Mouse (Mus musculus): ENCODE data around the gene Furin. TPM values are rescaled to one million over a fixed set of nuclear protein-coding genes. Genes with fewer than 3 reads are reported as not detected.
A peak's percentile ranks its signal among the peaks of the same experiment; 100 is the strongest.

Gene Furin
- polyA plus RNA-seq, 1 experiment from 2014 or later, result 12.0 TPM

DNA sequence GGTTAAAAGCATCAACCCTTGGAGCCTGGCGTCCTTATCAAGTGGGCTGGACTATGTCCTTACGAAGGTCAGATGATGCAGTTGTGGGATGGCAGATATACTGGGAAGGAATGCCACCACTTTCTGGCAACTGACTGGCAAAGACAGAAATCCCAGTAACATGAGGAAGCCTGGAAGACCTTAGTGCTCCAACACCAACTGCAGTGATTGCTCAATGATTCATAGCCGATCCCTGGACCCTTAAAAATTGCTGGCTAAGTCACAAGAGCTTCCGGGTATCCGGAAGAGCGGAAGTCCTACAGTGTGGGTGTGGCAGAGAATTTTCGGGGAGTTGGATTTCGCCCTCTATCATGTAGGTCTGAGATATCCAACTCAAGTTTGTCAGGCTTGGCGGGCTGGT, 59.1 kb downstream of the Furin start:
- H3K9ac ChIP-seq, result no peak overlapping the region
- H3K4me1 ChIP-seq, result peaks cover 36% of the 10 kb centered on the region
- H3K27me3 ChIP-seq, result no peaks in the 10 kb centered on the region
- no peak overlapping the region for H3K4me2 ChIP-seq (replicated peaks)
- no peak overlapping the region for H3K27ac ChIP-seq
- no peak overlapping the region for H3K4me3 ChIP-seq
- 93% methylated on average over 9 of the region's 9 CpGs for WGBS
- H3K36me3 ChIP-seq, result peaks cover 20% of the 10 kb centered on the region
- H3K9me3 ChIP-seq, result no peaks in the 10 kb centered on the region
- ATAC-seq (ENCODE audit: low FRiP score, low read depth), result no peak

DNA sequence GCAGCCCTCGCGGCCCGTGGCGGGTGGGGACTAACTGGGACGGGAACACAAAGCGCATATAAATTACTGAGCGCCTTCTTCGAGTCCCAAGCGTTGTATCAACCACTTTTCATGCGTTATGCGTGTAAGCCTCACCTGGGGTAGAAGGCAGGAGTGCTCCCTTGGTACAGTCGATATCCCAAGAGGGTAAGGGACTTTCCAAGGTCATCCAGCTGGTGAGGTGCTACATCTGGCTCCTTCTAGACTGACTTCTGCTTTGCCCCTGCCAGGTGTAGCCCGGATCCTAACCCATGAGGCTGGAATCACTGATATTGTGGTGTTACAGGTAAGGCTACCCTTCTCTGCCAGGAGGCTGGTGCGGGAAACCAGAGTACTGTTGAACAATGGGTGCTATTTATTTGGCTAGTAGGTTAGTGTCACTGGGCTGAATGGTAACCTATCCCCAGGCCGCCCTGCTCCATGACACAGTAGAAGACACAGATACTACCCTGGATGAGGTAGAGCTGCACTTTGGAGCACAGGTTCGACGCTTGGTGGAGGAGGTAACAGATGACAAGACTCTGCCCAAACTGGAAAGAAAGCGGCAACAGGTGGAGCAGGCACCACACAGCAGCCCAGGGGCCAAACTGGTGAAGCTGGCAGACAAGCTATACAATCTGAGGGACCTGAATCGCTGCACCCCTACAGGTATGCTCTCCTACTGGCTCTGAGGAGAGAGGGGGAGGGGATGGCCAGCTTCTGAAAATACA, 61.8 kb downstream of the Furin start:
- H3K9ac ChIP-seq, result peak overlapping the region; percentile 79
- H3K4me2 ChIP-seq (replicated peaks), result peak overlapping the region; percentile 76
- peaks cover 7% of the 10 kb centered on the region for H3K36me3 ChIP-seq
- H3K27me3 ChIP-seq, result no peaks in the 10 kb centered on the region
- peak overlapping the region; percentile 56 for H3K4me3 ChIP-seq
- ATAC-seq (ENCODE audit: low FRiP score, low read depth), result no peak
- 27% methylated on average over 19 of the region's 19 CpGs for WGBS
- H3K9me3 ChIP-seq, result no peaks in the 10 kb centered on the region
- peak overlapping the region; percentile 56; the same call in 1 of the 2 replicates for H3K27ac ChIP-seq
- H3K4me1 ChIP-seq, result peaks cover 47% of the 10 kb centered on the region

DNA sequence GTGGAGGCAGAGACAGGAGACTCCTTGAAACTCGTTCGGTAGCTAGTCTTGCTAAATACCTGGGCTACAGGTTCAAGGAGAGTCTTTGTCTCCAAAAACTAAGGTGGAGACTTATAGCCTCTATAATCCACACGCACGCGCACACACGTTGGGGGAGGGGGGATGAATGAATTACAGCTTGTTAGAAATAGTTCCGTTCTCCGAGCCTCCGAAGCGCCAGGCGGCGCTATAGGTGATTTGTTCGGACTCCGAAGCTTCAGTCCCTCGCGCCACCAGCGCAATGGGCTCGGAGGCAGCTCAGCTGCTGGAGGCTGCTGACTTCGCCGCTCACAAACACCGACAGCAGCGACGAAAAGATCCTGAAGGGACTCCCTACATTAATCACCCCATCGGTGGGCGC, 62.4 kb downstream of the Furin start, which contains the start of gene Hddc3:
Gene Hddc3 (plus strand): TSS at position 247 of the 400 bp plus-strand sequence.
- ATAC-seq (ENCODE audit: low FRiP score, low read depth), result peak; percentile 41; the same call in 1 of the 2 replicates
- H3K4me1 ChIP-seq, result peaks cover 48% of the 10 kb centered on the region
- peak within 1 kb of the TSS; percentile 56 for H3K4me3 ChIP-seq
- no peaks in the 10 kb centered on the region for H3K9me3 ChIP-seq
- H3K36me3 ChIP-seq, result peaks cover 8% of the 10 kb centered on the region
- H3K27ac ChIP-seq, result peak within 1 kb of the TSS; percentile 56; the same call in 1 of the 2 replicates
- WGBS, result under 1% methylated on average over 25 of the region's 25 CpGs
- H3K9ac ChIP-seq, result peak within 1 kb of the TSS; percentile 79
- no peaks in the 10 kb centered on the region for H3K27me3 ChIP-seq
- peak within 1 kb of the TSS; percentile 76 for H3K4me2 ChIP-seq (replicated peaks)

DNA sequence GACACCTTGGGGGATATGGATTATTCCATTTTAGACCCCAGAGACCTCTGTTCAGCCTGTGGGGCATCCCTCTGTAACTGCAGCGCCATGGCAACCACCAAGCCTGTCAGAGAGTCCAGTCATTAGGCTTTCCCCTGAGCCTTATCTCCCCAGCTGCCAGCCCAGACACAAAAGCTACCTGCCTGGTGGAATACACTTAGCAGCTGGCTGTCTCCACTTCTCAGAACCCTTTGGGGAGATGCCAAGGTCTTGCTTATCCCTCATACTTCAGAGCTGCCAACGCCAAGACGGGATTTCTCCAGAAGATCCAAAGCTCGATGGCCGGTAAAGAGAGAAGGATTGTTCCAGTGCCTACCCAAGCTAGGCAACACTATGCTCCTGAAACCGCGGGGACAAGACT, 63.4 kb downstream of the Furin start:
- H3K9me3 ChIP-seq, result no peaks in the 10 kb centered on the region
- no peak for ATAC-seq (ENCODE audit: low FRiP score, low read depth)
- H3K36me3 ChIP-seq, result peaks cover 19% of the 10 kb centered on the region
- H3K27ac ChIP-seq, result no peak overlapping the region
- no peaks in the 10 kb centered on the region for H3K27me3 ChIP-seq
- no peak overlapping the region for H3K9ac ChIP-seq
- no peak overlapping the region for H3K4me2 ChIP-seq (replicated peaks)
- H3K4me3 ChIP-seq, result no peak overlapping the region
- WGBS, result 82% methylated on average over 7 of the region's 7 CpGs
- peaks cover 39% of the 10 kb centered on the region for H3K4me1 ChIP-seq

DNA sequence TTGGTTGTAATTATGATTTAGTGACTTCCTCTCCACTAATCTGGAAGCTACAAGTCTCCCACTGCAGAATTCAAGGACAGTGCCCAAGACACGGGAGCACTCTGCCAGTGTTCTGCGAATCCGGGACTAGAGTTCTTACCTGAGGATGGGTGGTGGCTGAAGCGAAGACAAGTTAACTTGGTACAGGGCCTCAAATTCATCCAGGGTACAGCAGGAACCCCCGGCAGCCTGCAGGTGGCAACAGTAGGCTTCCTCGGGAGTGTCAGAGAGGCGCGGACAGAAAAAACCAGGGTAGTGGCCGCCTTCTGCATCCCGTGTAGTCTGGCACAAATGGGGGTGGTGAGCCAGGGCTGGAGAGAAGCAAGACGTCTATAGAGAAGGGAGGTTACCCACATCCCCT, 64.4 kb downstream of the Furin start, which contains the start of gene Unc45a:
Gene Unc45a (minus strand): TSS at position 213 of the 400 bp plus-strand sequence.
- H3K4me3 ChIP-seq, result peak within 1 kb of the TSS; percentile 65
- peak within 1 kb of the TSS; percentile 95 for H3K4me2 ChIP-seq (replicated peaks)
- peak within 1 kb of the TSS; percentile 69 for H3K27ac ChIP-seq
- peak within 1 kb of the TSS; percentile 84 for H3K9ac ChIP-seq
- no peaks in the 10 kb centered on the region for H3K27me3 ChIP-seq
- peaks cover 27% of the 10 kb centered on the region for H3K36me3 ChIP-seq
- peaks cover 36% of the 10 kb centered on the region for H3K4me1 ChIP-seq
- WGBS, result 2% methylated on average over 11 of the region's 11 CpGs
- peak; percentile 44; the same call in 1 of the 2 replicates for ATAC-seq (ENCODE audit: low FRiP score, low read depth)
- H3K9me3 ChIP-seq, result no peaks in the 10 kb centered on the region

DNA sequence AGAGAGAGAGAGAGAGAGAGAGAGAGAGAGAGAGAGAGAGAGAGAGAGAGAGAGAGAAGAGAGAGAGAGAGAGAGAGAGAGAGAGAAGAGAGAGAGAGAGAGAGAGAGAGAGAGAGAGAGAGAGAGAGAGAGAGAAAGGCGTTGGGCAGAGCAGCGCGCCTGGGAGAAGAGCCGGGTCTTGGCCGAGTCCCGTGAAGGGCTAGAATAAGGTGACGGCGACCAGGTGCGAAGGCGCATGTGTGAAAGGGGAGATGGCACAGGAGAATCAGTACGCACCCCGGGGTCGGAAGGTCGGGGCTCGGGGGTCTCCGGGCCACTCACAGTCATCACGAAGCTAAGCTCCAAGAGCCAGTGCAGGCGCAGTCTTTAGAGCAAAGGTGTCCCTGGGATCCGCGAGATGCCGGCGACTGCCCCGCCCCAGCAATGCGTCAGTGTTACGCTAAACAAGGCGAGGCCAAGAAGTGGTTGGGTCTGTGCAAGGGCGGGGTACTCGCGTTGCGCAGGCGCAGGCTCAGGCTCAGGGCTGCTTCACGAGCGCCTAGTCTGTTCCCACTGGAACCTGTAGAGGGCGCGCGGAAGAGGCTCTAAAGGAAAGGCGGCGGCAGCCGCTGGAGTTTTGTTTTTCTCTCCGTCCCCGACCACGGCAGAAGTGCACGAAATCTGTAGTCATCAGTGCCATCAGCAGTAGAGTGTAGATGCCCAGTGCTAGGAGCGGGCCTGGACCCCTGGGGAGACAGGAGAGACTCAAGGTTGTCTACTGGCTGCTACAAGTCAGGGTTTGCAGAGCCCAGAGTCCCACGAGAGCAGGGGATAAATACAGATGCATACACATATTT, 65.2 kb downstream of the Furin start:
- H3K27ac ChIP-seq, result peak overlapping the region; percentile 69
- ATAC-seq (ENCODE audit: low FRiP score, low read depth), result peak; percentile 97
- H3K27me3 ChIP-seq, result no peaks in the 10 kb centered on the region
- peaks cover 36% of the 10 kb centered on the region for H3K4me1 ChIP-seq
- peak overlapping the region; percentile 65 for H3K4me3 ChIP-seq
- no peaks in the 10 kb centered on the region for H3K9me3 ChIP-seq
- peak overlapping the region; percentile 84 for H3K9ac ChIP-seq
- peaks cover 30% of the 10 kb centered on the region for H3K36me3 ChIP-seq
- H3K4me2 ChIP-seq (replicated peaks), result peak overlapping the region; percentile 95
- under 1% methylated on average over 45 of the region's 45 CpGs for WGBS

DNA sequence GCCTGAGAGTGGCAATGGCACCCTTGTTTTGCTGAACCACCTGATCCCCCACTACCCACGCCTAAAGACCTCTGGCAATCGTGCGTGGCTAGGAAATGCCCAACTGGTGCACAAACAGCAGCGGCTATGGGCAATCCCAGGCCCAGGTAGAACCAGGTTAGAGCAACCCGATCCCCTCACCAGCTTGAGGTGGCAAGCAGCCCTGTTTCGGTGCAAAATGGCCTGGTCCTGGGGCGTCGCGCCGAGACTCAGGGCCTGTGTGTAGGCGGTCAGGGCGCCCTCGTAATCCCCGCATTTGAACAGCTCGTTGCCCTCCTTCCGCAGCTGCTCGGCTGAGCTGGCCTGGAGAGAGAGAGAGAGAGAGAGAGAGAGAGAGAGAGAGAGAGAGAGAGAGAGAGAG, 65.9 kb downstream of the Furin start:
- Histone ChIP-seq H3K27me3 (no peaks in the 10 kb centered on the region), H3K4me2 (replicated peaks) (peak overlapping the region; percentile 95), H3K4me3 (peak overlapping the region; percentile 65), H3K36me3 (peaks cover 36% of the 10 kb centered on the region), H3K9me3 (no peaks in the 10 kb centered on the region), H3K27ac (no peak overlapping the region; the same call in 1 of the 2 replicates), H3K9ac (peak overlapping the region; percentile 84), H3K4me1 (peaks cover 36% of the 10 kb centered on the region)
- 9% methylated on average over 17 of the region's 17 CpGs for WGBS
- no peak for ATAC-seq (ENCODE audit: low FRiP score, low read depth)

Other genes with a start within 250 kb of the Furin start
- gene Sema4b, start 218.6 kb downstream of the Furin start, polyA plus RNA-seq (2015; fragmentation: Nextera tagmentation; extraction: Ambion mirVana), result 14.1 and 15.6 TPM in 2 replicates
- 61.9 and 70.1 TPM in 2 replicates for gene Cib1, start 172.6 kb downstream of the Furin start, polyA plus RNA-seq (2015; fragmentation: Nextera tagmentation; extraction: Ambion mirVana)
- 3.5 TPM in 2 replicates for gene Gdpgp1, start 172.6 kb downstream of the Furin start, polyA plus RNA-seq (2015; fragmentation: Nextera tagmentation; extraction: Ambion mirVana)
- 1.3 and 1.5 TPM in 2 replicates for gene Ttll13, start 159.1 kb downstream of the Furin start, polyA plus RNA-seq (2015; fragmentation: Nextera tagmentation; extraction: Ambion mirVana)
- 49.3 and 50.8 TPM in 2 replicates for gene Ngrn, start 144.2 kb downstream of the Furin start, polyA plus RNA-seq (2015; fragmentation: Nextera tagmentation; extraction: Ambion mirVana)
- gene Vps33b, start 135.8 kb downstream of the Furin start, polyA plus RNA-seq (2015; fragmentation: Nextera tagmentation; extraction: Ambion mirVana), result 12.1 and 13.1 TPM in 2 replicates
- gene Prc1, start 111.0 kb downstream of the Furin start, polyA plus RNA-seq (2015; fragmentation: Nextera tagmentation; extraction: Ambion mirVana), result 109 and 123 TPM in 2 replicates
- 12.3 and 12.4 TPM in 2 replicates for gene Rccd1, start 81.0 kb downstream of the Furin start, polyA plus RNA-seq (2015; fragmentation: Nextera tagmentation; extraction: Ambion mirVana)
- 49.7 and 50.4 TPM in 2 replicates for gene Unc45a, start 64.4 kb downstream of the Furin start, polyA plus RNA-seq (2015; fragmentation: Nextera tagmentation; extraction: Ambion mirVana)
- gene Hddc3, start 62.3 kb downstream of the Furin start, polyA plus RNA-seq (2015; fragmentation: Nextera tagmentation; extraction: Ambion mirVana), result 21.5 and 23.5 TPM in 2 replicates
- 22.0 and 24.4 TPM in 2 replicates for gene Man2a2, start 34.1 kb downstream of the Furin start, polyA plus RNA-seq (2015; fragmentation: Nextera tagmentation; extraction: Ambion mirVana)
- gene Fes, start 17.5 kb downstream of the Furin start, polyA plus RNA-seq (2015; fragmentation: Nextera tagmentation; extraction: Ambion mirVana), result 11.5 and 14.3 TPM in 2 replicates
- 25.1 and 27.2 TPM in 2 replicates for gene Blm, start 129.7 kb upstream of the Furin start, polyA plus RNA-seq (2015; fragmentation: Nextera tagmentation; extraction: Ambion mirVana)